Mouse (Mus musculus) CH12.LX (cell line): Measurements from ENCODE around the gene Gm45716. TPM values are rescaled to one million over a fixed set of nuclear protein-coding genes. Genes with fewer than 3 reads are reported as not detected.

Experiments
- DNase-seq: peaks from one replicate; pipeline ENCODE4 v3.0.0-alpha.2; 2013; ENCODE audit errors: extremely low read depth
- H3K27ac ChIP-seq: 2 replicates; pipeline ENCODE4 v1.5.1; 2012; ENCODE audit warnings: low read depth, mild to moderate bottlenecking, control low read depth, moderate library complexity; ENCODE audit not compliant: insufficient read depth
- H3K27me3 ChIP-seq: replicated peaks from 2 replicates; pipeline ENCODE3; 2012; ENCODE audit warnings: inconsistent platforms
- H3K36me3 ChIP-seq, 2 experiments: replicated peaks in 1 of 2; 2 replicates each; pipeline versions ENCODE3 to v1.6.1; 2012; ENCODE audit warnings: inconsistent platforms in 1 of 2, low read length in 1 of 2, mild to moderate bottlenecking in 1 of 2, mixed read lengths in 1 of 2, moderate library complexity in 1 of 2; ENCODE audit not compliant: control insufficient read depth in 1 of 2, insufficient read depth in 1 of 2
- H3K4me1 ChIP-seq, 2 experiments: 2 replicates each; pipeline ENCODE4 v1.6.1; 2012; ENCODE audit warnings: inconsistent platforms in 1 of 2, moderate library complexity in 1 of 2; ENCODE audit not compliant: insufficient read depth in 2 of 2, control insufficient read depth in 1 of 2
- H3K4me2 ChIP-seq: 2 replicates; pipeline ENCODE4 v1.6.1; 2012; ENCODE audit warnings: low read depth, mild to moderate bottlenecking, control low read depth; ENCODE audit not compliant: poor library complexity, insufficient read depth, severe bottlenecking
- H3K4me3 ChIP-seq, 3 experiments: fragments of 150-350 bp in 1 of 3; sonication (generic) in 1 of 3; replicated peaks in 1 of 3; 2 replicates each; pipeline versions ENCODE3 to v1.5.1; 2011 to 2012; ENCODE audit warnings: low read depth in 2 of 3, low read length in 2 of 3, mild to moderate bottlenecking in 2 of 3, moderate library complexity in 2 of 3, control low read depth in 1 of 3, improper control_type of control experiment in 1 of 3, inconsistent platforms in 1 of 3, mixed read lengths in 1 of 3; ENCODE audit not compliant: poor library complexity in 1 of 3
- H3K79me2 ChIP-seq: replicated peaks from 2 replicates; pipeline ENCODE4 v1.6.1; 2012; ENCODE audit warnings: mild to moderate bottlenecking, moderate library complexity; ENCODE audit not compliant: control insufficient read depth, poor library complexity, insufficient read depth, severe bottlenecking; ENCODE audit errors: extremely low read depth
- H3K9ac ChIP-seq: 2 replicates; pipeline ENCODE4 v1.6.1; 2012; ENCODE audit warnings: low read depth, mild to moderate bottlenecking, control low read depth, moderate library complexity; ENCODE audit not compliant: insufficient read depth
- H3K9me3 ChIP-seq: replicated peaks from 2 replicates; pipeline ENCODE3; 2012; ENCODE audit warnings: low read length, inconsistent platforms, mixed read lengths
- BHLHE40 ChIP-seq: IDR thresholded peaks from 2 replicates; pipeline ENCODE4 v1.6.1; 2011; ENCODE audit warnings: mild to moderate bottlenecking, low read depth, low read length, improper control_type of control experiment
- CHD1 ChIP-seq: IDR thresholded peaks from 2 replicates; pipeline ENCODE4 v1.6.1; 2012; ENCODE audit warnings: low read depth, low read length, improper control_type of control experiment, inconsistent platforms
- CTCF ChIP-seq, 2 experiments: IDR thresholded peaks in 1 of 2; conservative IDR thresholded peaks in 1 of 2; 2 replicates each; pipeline ENCODE4 v1.5.1; 2011 to 2012; ENCODE audit warnings: low read depth in 2 of 2, low read length in 2 of 2, improper control_type of control experiment in 1 of 2, inconsistent platforms in 1 of 2, mild to moderate bottlenecking in 1 of 2, moderate library complexity in 1 of 2
- ELF1 ChIP-seq: IDR thresholded peaks from 2 replicates; pipeline ENCODE4 v1.6.1; 2014; ENCODE audit warnings: low read depth, mild to moderate bottlenecking, inconsistent platforms, low read length, improper control_type of control experiment
- ETS1 ChIP-seq: conservative IDR thresholded peaks from 2 replicates; pipeline ENCODE4 v1.6.1; 2012; ENCODE audit warnings: low read depth, mild to moderate bottlenecking, inconsistent platforms, low read length, improper control_type of control experiment, moderate library complexity
- HCFC1 ChIP-seq: IDR thresholded peaks from 2 replicates; pipeline ENCODE4 v1.6.1; 2012; ENCODE audit warnings: low read depth, mild to moderate bottlenecking, inconsistent platforms, low read length, improper control_type of control experiment
- IRF4 ChIP-seq: IDR thresholded peaks from 2 replicates; pipeline ENCODE4 v1.6.1; 2014; ENCODE audit warnings: low read depth, mild to moderate bottlenecking, inconsistent platforms, low read length, improper control_type of control experiment
- JUN ChIP-seq: IDR thresholded peaks from 2 replicates; pipeline ENCODE4 v1.6.1; 2011; ENCODE audit warnings: low read depth, mild to moderate bottlenecking, low read length, improper control_type of control experiment, moderate library complexity; ENCODE audit not compliant: insufficient read depth
- JUND ChIP-seq: conservative IDR thresholded peaks from 2 replicates; pipeline ENCODE4 v1.6.1; 2011; ENCODE audit warnings: low read depth, low read length, improper control_type of control experiment
- KAT2A ChIP-seq: IDR thresholded peaks from 2 replicates; pipeline ENCODE4 v1.6.1; 2012; ENCODE audit warnings: low read length, improper control_type of control experiment, inconsistent platforms; ENCODE audit not compliant: insufficient replicate concordance
- MAFK ChIP-seq: IDR thresholded peaks from 2 replicates; pipeline ENCODE4 v1.6.1; 2011; ENCODE audit warnings: low read length, improper control_type of control experiment; ENCODE audit not compliant: insufficient replicate concordance
- MAZ ChIP-seq: IDR thresholded peaks from 2 replicates; pipeline ENCODE4 v1.6.1; 2012; ENCODE audit warnings: low read depth, mild to moderate bottlenecking, inconsistent platforms, low read length, improper control_type of control experiment, moderate library complexity
- MYC ChIP-seq: IDR thresholded peaks from 2 replicates; pipeline ENCODE4 v1.6.1; 2011; ENCODE audit warnings: low read depth, mild to moderate bottlenecking, improper control_type of control experiment, low read length
- NRF1 ChIP-seq: IDR thresholded peaks from 2 replicates; pipeline ENCODE4 v1.6.1; 2014; ENCODE audit warnings: low read depth, mild to moderate bottlenecking, inconsistent platforms, low read length, improper control_type of control experiment, moderate library complexity
- PAX5 ChIP-seq: IDR thresholded peaks from 2 replicates; pipeline ENCODE4 v1.6.1; 2012; ENCODE audit warnings: low read length, inconsistent platforms, mixed read lengths
- RAD21 ChIP-seq: IDR thresholded peaks from 2 replicates; pipeline ENCODE4 v1.6.1; 2011; ENCODE audit warnings: low read depth, mild to moderate bottlenecking, low read length, improper control_type of control experiment, moderate library complexity
- RCOR1 ChIP-seq: conservative IDR thresholded peaks from 2 replicates; pipeline ENCODE4 v1.6.1; 2012; ENCODE audit warnings: low read depth, mild to moderate bottlenecking, inconsistent platforms, low read length, improper control_type of control experiment
- SIN3A ChIP-seq: IDR thresholded peaks from 2 replicates; pipeline ENCODE4 v1.6.1; 2012; ENCODE audit warnings: low read length, improper control_type of control experiment, inconsistent platforms
- SMC3 ChIP-seq: IDR thresholded peaks from 2 replicates; pipeline ENCODE4 v1.6.1; 2011; ENCODE audit warnings: low read depth, low read length, improper control_type of control experiment
- TBP ChIP-seq: conservative IDR thresholded peaks from 2 replicates; pipeline ENCODE4 v1.6.1; 2011; ENCODE audit warnings: low read depth, low read length, improper control_type of control experiment
- TCF12 ChIP-seq: IDR thresholded peaks from 2 replicates; pipeline ENCODE4 v1.6.1; 2014; ENCODE audit warnings: low read depth, mild to moderate bottlenecking, inconsistent platforms, low read length, improper control_type of control experiment
- USF1 ChIP-seq: IDR thresholded peaks from 2 replicates; pipeline ENCODE4 v1.6.1; 2014; ENCODE audit warnings: low read depth, mild to moderate bottlenecking, inconsistent platforms, low read length, improper control_type of control experiment
- USF2 ChIP-seq: conservative IDR thresholded peaks from 2 replicates; pipeline ENCODE4 v1.6.1; 2011; ENCODE audit warnings: low read depth, low read length, improper control_type of control experiment
- ZC3H11A ChIP-seq: IDR thresholded peaks from 2 replicates; pipeline ENCODE4 v1.6.1; 2012; ENCODE audit warnings: low read depth, mild to moderate bottlenecking, inconsistent platforms, low read length, improper control_type of control experiment
- ZNF384 ChIP-seq: IDR thresholded peaks from 2 replicates; pipeline ENCODE4 v1.6.1; 2012; ENCODE audit warnings: low read depth, low read length, improper control_type of control experiment, inconsistent platforms
- dilution Hi-C: fragments of 300-500 bp; cut with MboI; formaldehyde crosslinking; loops from 2 replicates; pipeline ENCODE4 v1.14.3; 2020; ENCODE audit warnings: low sequenced_read_pairs; ENCODE audit not compliant: extremely low pct_unique_long_range_greater_than_20kb, extremely low pct_ligation_motif_present
- in situ Hi-C: fragments of 300-500 bp; cut with MboI; formaldehyde crosslinking; loops from 3 replicates; pipeline ENCODE4 v1.14.3; 2019; ENCODE audit warnings: low sequenced_read_pairs, low pct_ligation_motif_present, low pct_unique_long_range_greater_than_20kb, mixed read lengths
- polyA plus RNA-seq: library from polyadenylated mRNA; unstranded; fragments of >175 nt; gene quantifications from 2 replicates; pipeline ENCODE4 v1.2.1, GENCODE M21; 2012; ENCODE audit warnings: low read depth; ENCODE audit not compliant: insufficient read length
- total RNA-seq, 2 experiments: library from RNA; depleted of rRNA; stranded (reverse); fragments of 300-350 nt in 1 of 2; fragments of >200 nt in 1 of 2; gene quantifications; 2 replicates each; pipeline ENCODE4 v1.2.3; 2012 to 2014

Gm45716 gene
- total and polyA plus RNA-seq, 3 experiments: 3.0 to 15.9 (median 9.9) TPM

DNA sequence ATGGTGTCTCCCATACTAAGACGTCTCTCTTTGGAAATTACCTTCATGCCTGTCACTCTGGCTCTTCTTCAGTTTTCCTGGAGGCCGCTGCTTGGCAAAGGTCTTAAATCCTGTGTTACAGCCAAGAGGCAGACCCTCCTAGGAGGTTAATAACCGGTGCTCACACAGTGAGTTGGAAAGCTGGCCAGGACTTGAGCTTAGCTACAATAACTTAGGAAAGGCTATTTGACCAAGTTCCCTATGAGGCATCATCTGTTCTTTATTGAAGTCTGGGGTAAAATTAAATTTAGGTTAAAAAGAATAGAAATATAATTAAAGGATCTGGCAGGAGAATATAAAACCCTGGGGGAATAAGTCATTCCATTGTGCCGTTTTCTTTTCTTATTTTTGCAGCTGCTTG, 103.7 kb downstream of the Gm45716 start:
- no peak overlapping the region for H3K4me2 ChIP-seq

DNA sequence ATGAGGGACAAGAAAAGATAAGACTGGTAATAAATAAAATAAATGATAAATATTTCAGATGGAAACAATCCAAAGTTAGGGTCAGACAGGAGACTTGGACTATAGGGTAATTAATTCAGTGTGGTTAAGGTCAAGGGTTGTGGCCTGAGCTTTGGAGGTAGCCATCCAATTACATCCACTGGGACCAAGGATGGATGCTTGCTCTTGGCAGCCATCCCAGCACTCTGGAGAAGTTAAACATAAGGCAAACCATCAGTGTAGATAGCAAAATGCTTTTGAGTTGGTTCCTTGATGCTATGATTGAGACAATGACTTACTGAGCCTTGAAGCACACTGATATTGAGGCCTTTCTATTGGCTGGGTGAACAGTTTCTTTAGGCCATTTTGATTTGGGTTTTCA, 105.3 kb downstream of the Gm45716 start:
- TF ChIP-seq ETS1 (no peak), IRF4 (no peak), NRF1 (no peak), ZNF384 (no peak), RCOR1 (no peak), CTCF (conservative IDR thresholded peaks at IDR 0.05 in 1 of 2, IDR thresholded peaks at IDR 0.05 in 1 of 2; ENCODE audit: low read depth in 2 of 2, low read length in 2 of 2) (no peak), TCF12 (no peak), MAZ (no peak), ZC3H11A (no peak), BHLHE40 (no peak), JUND (no peak), HCFC1 (no peak), MAFK (no peak), RAD21 (no peak), CHD1 (no peak), KAT2A (no peak), MYC (no peak), PAX5 (no peak), TBP (no peak), ELF1 (no peak)
- TF ChIP-seq, all 38 proteins: peak for 0
- no peaks in the 10 kb centered on the region for H3K27me3 ChIP-seq
- H3K4me1 ChIP-seq: no peaks in the 10 kb centered on the region; a peak in 1 of 4 replicates
- H3K9ac ChIP-seq: no peak overlapping the region
- no peak overlapping the region for H3K4me3 ChIP-seq
- dilution Hi-C loops: no loop called here
- no peaks in the 10 kb centered on the region for H3K9me3 ChIP-seq
- H3K79me2 ChIP-seq: no peaks in the 10 kb centered on the region
- H3K4me2 ChIP-seq: no peak overlapping the region
- H3K27ac ChIP-seq: no peak overlapping the region
- H3K36me3 ChIP-seq: no peaks in the 10 kb centered on the region
- in situ Hi-C loops: no loop called here
- DNase-seq: no peak

More for the DNA sequence above, 103.7 kb downstream of the Gm45716 start:
- Histone ChIP-seq H3K9ac (no peak overlapping the region), H3K36me3 (no peaks in the 10 kb centered on the region), H3K79me2 (no peaks in the 10 kb centered on the region), H3K27me3 (no peaks in the 10 kb centered on the region), H3K27ac (no peak overlapping the region), H3K4me3 (no peak overlapping the region), H3K9me3 (no peaks in the 10 kb centered on the region), H3K4me1 (peaks cover 0 to 7% of the 10 kb centered on the region in 2 experiments; a peak in 2 of 4 replicates)
- TF ChIP-seq SIN3A (no peak), JUN (no peak), JUND (no peak), USF2 (no peak), HCFC1 (no peak), ELF1 (no peak), NRF1 (no peak), USF1 (no peak), SMC3 (no peak), KAT2A (no peak)
- no peak for DNase-seq
- in situ Hi-C loops (no loop called here), dilution Hi-C loops (no loop called here)
